Mouse (Mus musculus) heart, adult 2 months (tissue): ENCODE measurements at regions not wholly inside any gene's neighbourhood (a gene's known extent, or its start where the extent isn't known, plus 50 kb on each side); places are given as distances from the start of the nearest gene placed in this dataset.

Experiments
- DNase-seq, 2 experiments: peaks; one replicate each; pipeline ENCODE4 v3.0.0; 2021
- H3K27ac ChIP-seq: fragments of 200-600 bp; 2 replicates; pipeline ENCODE4 v1.8.1; 2022
- H3K27me3 ChIP-seq: fragments of 200-500 bp; 2 replicates; pipeline ENCODE4 v1.6.1; 2012; ENCODE audit warnings: mild to moderate bottlenecking, low read length, inconsistent platforms, mixed read lengths; ENCODE audit not compliant: control insufficient read depth, insufficient read depth
- H3K36me3 ChIP-seq: fragments of 200-500 bp; 2 replicates; pipeline ENCODE4 v1.6.1; 2012; ENCODE audit warnings: low read length, inconsistent platforms; ENCODE audit not compliant: control insufficient read depth, insufficient read depth
- H3K4me1 ChIP-seq: fragments of 200-500 bp; 2 replicates; pipeline ENCODE4 v1.6.1; 2011; ENCODE audit warnings: low read length; ENCODE audit not compliant: control insufficient read depth, insufficient read depth
- H3K4me3 ChIP-seq: fragments of 200-600 bp; 2 replicates; pipeline ENCODE4 v1.8.1; 2022
- H3K79me2 ChIP-seq: fragments of 200-500 bp; replicated peaks from 2 replicates; pipeline ENCODE4 v1.6.1; 2012; ENCODE audit warnings: mild to moderate bottlenecking, inconsistent platforms, low read length, moderate library complexity, mixed read lengths; ENCODE audit not compliant: control insufficient read depth, insufficient read depth
- H3K9ac ChIP-seq: fragments of 200-500 bp; 2 replicates; pipeline ENCODE4 v1.6.1; 2012; ENCODE audit warnings: low read depth, mild to moderate bottlenecking, control low read depth, inconsistent platforms, low read length, mixed read lengths
- CTCF ChIP-seq: fragments of 200-600 bp; IDR thresholded peaks from 2 replicates; pipeline ENCODE4 v1.8.1; 2022; ENCODE audit warnings: antibody characterized with exemption, mild to moderate bottlenecking, moderate library complexity
- EP300 ChIP-seq: fragments of 200-500 bp; IDR thresholded peaks from 2 replicates; pipeline ENCODE4 v1.6.1; 2011; ENCODE audit warnings: low read depth, low read length, control low read depth; ENCODE audit not compliant: insufficient read depth
- POLR2A ChIP-seq: fragments of 200-500 bp; IDR thresholded peaks from 2 replicates; pipeline ENCODE4 v1.6.1; 2011; ENCODE audit warnings: mild to moderate bottlenecking, low read depth, low read length, control low read depth; ENCODE audit not compliant: insufficient read depth
- WGBS: fragments of 180-500 bp; shearing (Covaris S2); methylation state at CpG from one replicate; pipeline ENCODE4 v1.1.7; 2018; 5-methylcytosine and 5-hydroxymethylcytosine counted together
- intact Hi-C: fragments of 180-260 bp; cut with DNase I; formaldehyde crosslinking; loops from one replicate; pipeline ENCODE4 v1.15.1; 2025

- 45% methylated on average over 6 of the region's 6 CpGs for WGBS
- H3K4me1 ChIP-seq = peaks cover 14% of the 10 kb centered on the region
- TF ChIP-seq CTCF = no peak
- TF ChIP-seq EP300 = no peak
- TF ChIP-seq POLR2A = no peak
- H3K36me3 ChIP-seq = peaks cover 8% of the 10 kb centered on the region; the same call in 1 of the 2 replicates
- no peaks in the 10 kb centered on the region for H3K79me2 ChIP-seq
- H3K4me3 ChIP-seq = no peak overlapping the region
- H3K27me3 ChIP-seq = no peaks in the 10 kb centered on the region
- intact Hi-C loops = loop anchor here (2.0 to 10.0 kb wide), 2 partner anchors 57 to 785 kb away; no protein-coding TSS in a partner anchor
- no peak overlapping the region for H3K9ac ChIP-seq
- peak in 1 of 2 experiments; percentile 29 for DNase-seq
- peak overlapping the region; percentile 75 for H3K27ac ChIP-seq
Observed at GRCm38 (mm10) chr10:37079535-37079934, 59.2 kb downstream of the Marcks start.

- WGBS = 4% methylated on average over 5 of the region's 5 CpGs
Observed at GRCm38 (mm10) chr10:37078439-37078838, 60.3 kb downstream of the Marcks start.

GRCm38 (mm10) chr10:37077741-37078140 lies 61.0 kb downstream of the Marcks start:
- Histone ChIP-seq H3K79me2 (no peaks in the 10 kb centered on the region), H3K36me3 (peaks cover 8% of the 10 kb centered on the region), H3K27ac (peak overlapping the region; percentile 75), H3K9ac (no peak overlapping the region), H3K4me1 (peaks cover 14% of the 10 kb centered on the region), H3K4me3 (no peak overlapping the region), H3K27me3 (no peaks in the 10 kb centered on the region)
- DNase-seq = no peak
- TF ChIP-seq POLR2A = no peak
- WGBS = 92% methylated on average over 2 of the region's 2 CpGs
- intact Hi-C loops = loop anchor here (1.0 to 10.0 kb wide), 3 partner anchors 30 to 787 kb away; no protein-coding TSS in a partner anchor

More at GRCm38 (mm10) chr10:37078439-37078838, 60.3 kb downstream of the Marcks start:
- TF ChIP-seq CTCF (no peak), POLR2A (peak; percentile 68), EP300 (peak; percentile 99)
- Histone ChIP-seq H3K27me3 (no peaks in the 10 kb centered on the region), H3K4me3 (no peak overlapping the region), H3K27ac (peak overlapping the region; percentile 75), H3K79me2 (no peaks in the 10 kb centered on the region), H3K4me1 (peaks cover 14% of the 10 kb centered on the region), H3K9ac (no peak overlapping the region), H3K36me3 (peaks cover 8% of the 10 kb centered on the region; the same call in 1 of the 2 replicates)
- intact Hi-C loops = loop anchor here (1.0 to 10.0 kb wide), 3 partner anchors 29 to 786 kb away; no protein-coding TSS in a partner anchor
- DNase-seq = peak; percentile 83 to 91

- H3K4me3 ChIP-seq = no peak overlapping the region
- no peak overlapping the region for H3K9ac ChIP-seq
- peak in 1 of 2 experiments; percentile 30 for DNase-seq
- intact Hi-C loops = loop anchor here (1.0 to 10.0 kb wide), 6 partner anchors 59 to 1776 kb away; no protein-coding TSS in a partner anchor
- 3% methylated on average over 5 of the region's 5 CpGs for WGBS
- H3K27me3 ChIP-seq = no peaks in the 10 kb centered on the region
- no peak for TF ChIP-seq EP300
- no peak for TF ChIP-seq POLR2A
- TF ChIP-seq CTCF = no peak; the same call in 1 of the 2 replicates
- peaks cover 7% of the 10 kb centered on the region for H3K4me1 ChIP-seq
- no peaks in the 10 kb centered on the region; the same call in none of the 2 replicates for H3K36me3 ChIP-seq
- H3K27ac ChIP-seq = peak overlapping the region; percentile 34
- no peaks in the 10 kb centered on the region for H3K79me2 ChIP-seq
Observed at GRCm38 (mm10) chr10:37072834-37073233, 65.9 kb downstream of the Marcks start.

DNA sequence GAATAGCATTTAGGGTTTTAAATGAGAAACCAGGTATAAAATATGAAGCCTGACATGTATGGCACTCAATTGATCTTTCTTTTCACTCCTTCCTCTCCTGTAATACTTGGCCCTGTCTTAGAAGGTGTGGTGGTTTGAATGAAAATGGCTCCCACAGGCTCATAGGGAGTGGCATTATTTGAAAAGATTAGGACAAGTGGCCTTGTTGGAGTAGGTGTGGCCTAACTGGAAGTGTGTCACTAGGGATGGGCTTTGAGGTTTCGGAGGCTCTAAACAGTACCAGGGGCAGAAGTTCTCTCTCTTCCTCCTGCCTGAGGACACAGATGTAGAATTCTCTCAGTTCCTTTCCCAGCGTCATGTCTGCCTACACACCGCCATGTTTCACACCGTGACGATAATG lies 66.7 kb downstream of the Marcks start:
- Histone ChIP-seq H3K36me3 (no peaks in the 10 kb centered on the region; the same call in none of the 2 replicates), H3K4me3 (no peak overlapping the region), H3K27ac (no peak overlapping the region), H3K4me1 (peaks cover 2% of the 10 kb centered on the region), H3K27me3 (no peaks in the 10 kb centered on the region), H3K9ac (no peak overlapping the region), H3K79me2 (no peaks in the 10 kb centered on the region)
- DNase-seq = no peak
- TF ChIP-seq EP300 = no peak
- WGBS = 90% methylated on average over 5 of the region's 5 CpGs
- intact Hi-C loops = loop anchor here (1.0 to 10.0 kb wide), 4 partner anchors 58 to 1483 kb away; no protein-coding TSS in a partner anchor

- TF ChIP-seq POLR2A (no peak), EP300 (no peak), CTCF (no peak)
- DNase-seq = no peak
- H3K27me3 ChIP-seq = no peaks in the 10 kb centered on the region
- H3K27ac ChIP-seq = no peak overlapping the region
- no peak overlapping the region for H3K9ac ChIP-seq
- WGBS = 83% methylated on average over 2 of the region's 2 CpGs
- intact Hi-C loops = loop anchor here (5.0 to 10.0 kb wide), 2 partner anchors 793 to 1196 kb away; no protein-coding TSS in a partner anchor
- peaks cover 2% of the 10 kb centered on the region for H3K4me1 ChIP-seq
- no peak overlapping the region for H3K4me3 ChIP-seq
- H3K79me2 ChIP-seq = no peaks in the 10 kb centered on the region
- H3K36me3 ChIP-seq = no peaks in the 10 kb centered on the region; the same call in none of the 2 replicates
Observed at GRCm38 (mm10) chr10:37071420-37071819, 67.3 kb downstream of the Marcks start.
